Mouse (Mus musculus): ENCODE measurements around the gene Nfatc3. TPM values are rescaled to one million over a fixed set of nuclear protein-coding genes. Genes with fewer than 3 reads are reported as not detected.

Nfatc3 gene
- polyA plus RNA-seq, 1 experiment from 2014 or later: 5.3 TPM

DNA sequence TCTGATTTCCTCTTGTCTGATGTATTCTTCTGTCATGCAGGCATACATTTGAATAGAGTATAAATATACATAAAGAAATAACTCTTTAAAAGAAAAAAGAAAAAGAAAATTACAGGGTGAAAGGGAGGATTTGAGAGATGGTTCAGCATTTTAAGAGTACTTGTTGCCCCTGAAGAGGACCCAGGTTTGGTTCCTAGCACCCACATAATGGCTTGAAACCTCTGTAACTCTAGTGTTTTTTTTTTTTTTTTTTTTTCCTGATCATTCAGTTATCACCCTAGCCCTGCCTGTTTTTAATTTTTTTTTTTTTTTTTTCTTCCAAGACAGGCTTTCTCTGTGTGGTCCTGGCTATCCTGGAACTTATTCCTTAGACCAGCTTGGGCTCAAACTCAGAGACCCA is 13.5 kb downstream of the Nfatc3 start:
- H3K27me3 ChIP-seq (replicated peaks; ENCODE audit: control insufficient read depth, insufficient read depth, low read length): no peaks in the 10 kb centered on the region
- ATAC-seq: no peak
- H3K36me3 ChIP-seq (ENCODE audit: control insufficient read depth, insufficient read depth): no peaks in the 10 kb centered on the region
- H3K27ac ChIP-seq (ENCODE audit: low read length): no peak overlapping the region
- no peak overlapping the region for H3K4me3 ChIP-seq (replicated peaks; ENCODE audit: low read length)
- no peak overlapping the region for H3K4me2 ChIP-seq (ENCODE audit: low read length)
- no peak overlapping the region for H3K9ac ChIP-seq (replicated peaks; ENCODE audit: low read depth, low read length)
- H3K9me3 ChIP-seq (ENCODE audit: control insufficient read depth, low read length): no peaks in the 10 kb centered on the region
- peaks cover 8% of the 10 kb centered on the region; the same call in 1 of the 2 replicates for H3K4me1 ChIP-seq (replicated peaks; ENCODE audit: control insufficient read depth, insufficient read depth, low read length)

DNA sequence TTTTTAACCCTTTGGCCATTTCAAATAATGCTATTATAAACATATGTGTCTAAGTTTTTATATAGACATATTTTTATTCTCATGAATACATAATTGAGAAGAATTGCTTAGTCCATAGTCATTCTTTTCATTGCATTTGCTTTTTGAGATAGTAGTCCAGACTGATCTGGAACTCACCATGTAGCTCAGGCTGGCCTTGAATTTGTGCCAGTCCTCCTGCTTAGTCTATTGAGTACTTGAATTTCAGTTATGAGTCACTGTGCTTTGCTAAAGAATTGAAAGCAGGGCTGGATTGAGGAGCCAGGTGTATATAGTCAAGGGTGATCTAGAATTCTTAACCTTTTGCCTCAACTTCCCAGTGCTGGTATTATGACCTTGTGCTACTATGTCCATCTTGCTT is 15.6 kb downstream of the Nfatc3 start:
- peaks cover 8% of the 10 kb centered on the region; the same call in 1 of the 2 replicates for H3K4me1 ChIP-seq (replicated peaks; ENCODE audit: control insufficient read depth, insufficient read depth, low read length)
- no peak for ATAC-seq
- no peak overlapping the region for H3K27ac ChIP-seq (ENCODE audit: low read length)
- H3K36me3 ChIP-seq (ENCODE audit: control insufficient read depth, insufficient read depth): no peaks in the 10 kb centered on the region
- no peaks in the 10 kb centered on the region for H3K9me3 ChIP-seq (ENCODE audit: control insufficient read depth, low read length)
- no peak overlapping the region for H3K4me3 ChIP-seq (replicated peaks; ENCODE audit: low read length)
- no peak overlapping the region for H3K4me2 ChIP-seq (ENCODE audit: low read length)
- H3K27me3 ChIP-seq (replicated peaks; ENCODE audit: control insufficient read depth, insufficient read depth, low read length): no peaks in the 10 kb centered on the region
- no peak overlapping the region for H3K9ac ChIP-seq (replicated peaks; ENCODE audit: low read depth, low read length)

DNA sequence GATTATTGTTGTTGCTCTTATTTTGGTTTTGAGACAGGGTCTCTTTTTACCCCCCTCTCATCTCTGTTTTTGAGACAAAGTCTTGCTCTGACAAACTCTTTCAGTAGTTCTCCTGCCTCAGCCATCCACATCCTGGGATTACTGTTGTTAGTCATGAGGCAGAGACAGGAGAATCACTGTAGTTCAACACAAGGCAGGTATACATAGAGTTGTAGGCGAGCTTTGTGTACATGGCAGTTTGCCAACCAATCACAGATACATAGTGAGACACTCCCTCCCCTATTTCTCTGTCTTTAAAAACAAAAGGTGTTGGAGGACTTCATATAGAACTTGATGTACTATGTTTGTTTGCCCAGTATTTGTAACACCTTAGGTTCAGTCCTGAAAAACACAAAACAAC is 16.0 kb downstream of the Nfatc3 start:
- Histone ChIP-seq H3K27ac (ENCODE audit: low read length) (no peak overlapping the region), H3K36me3 (ENCODE audit: control insufficient read depth, insufficient read depth) (no peaks in the 10 kb centered on the region), H3K27me3 (replicated peaks; ENCODE audit: control insufficient read depth, insufficient read depth, low read length) (no peaks in the 10 kb centered on the region), H3K9ac (replicated peaks; ENCODE audit: low read depth, low read length) (no peak overlapping the region), H3K4me1 (replicated peaks; ENCODE audit: control insufficient read depth, insufficient read depth, low read length) (peaks cover 6% of the 10 kb centered on the region; the same call in 1 of the 2 replicates), H3K4me2 (ENCODE audit: low read length) (no peak overlapping the region), H3K4me3 (replicated peaks; ENCODE audit: low read length) (no peak overlapping the region), H3K9me3 (ENCODE audit: control insufficient read depth, low read length) (no peaks in the 10 kb centered on the region)
- ATAC-seq: no peak
- 59% methylated on average over 1 of the region's 1 CpGs for WGBS

DNA sequence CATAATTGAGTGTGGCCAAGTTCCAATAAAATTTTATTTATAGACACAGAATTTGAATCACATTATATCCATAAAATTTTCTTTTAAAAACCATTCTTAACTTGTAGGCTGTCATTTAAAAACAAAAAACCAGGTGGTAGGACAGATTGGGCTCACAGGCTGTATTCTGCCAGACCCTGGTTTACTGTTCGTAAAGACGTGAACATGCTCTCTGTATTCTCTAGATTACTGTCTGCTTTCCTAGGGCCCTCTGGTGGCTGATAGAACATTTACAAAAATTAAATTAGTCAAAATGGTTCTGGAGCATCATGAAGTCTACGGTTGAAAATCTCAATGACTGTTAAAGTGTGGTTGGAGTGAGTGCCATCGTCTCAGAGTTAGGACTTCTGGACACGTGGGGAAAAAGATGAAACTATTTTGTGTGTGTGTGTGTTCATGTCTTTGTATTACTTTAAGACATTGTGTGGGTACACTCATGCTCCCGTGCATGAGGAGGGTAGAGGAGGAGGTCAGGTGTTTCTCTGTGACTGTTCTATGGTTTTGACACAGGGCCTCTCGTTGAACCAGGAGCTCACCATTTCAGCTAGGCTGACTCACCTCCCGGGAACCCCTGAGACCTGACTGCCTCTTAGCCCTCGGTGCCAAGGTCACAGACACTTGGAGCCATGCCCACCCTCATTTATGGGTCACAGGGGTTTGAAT is 16.7 kb downstream of the Nfatc3 start:
- peak; percentile 82 for ATAC-seq
- Histone ChIP-seq H3K4me3 (replicated peaks; ENCODE audit: low read length) (no peak overlapping the region), H3K27ac (ENCODE audit: low read length) (peak overlapping the region; percentile 41; the same call in 1 of the 2 replicates), H3K4me2 (ENCODE audit: low read length) (no peak overlapping the region), H3K9ac (replicated peaks; ENCODE audit: low read depth, low read length) (no peak overlapping the region), H3K4me1 (replicated peaks; ENCODE audit: control insufficient read depth, insufficient read depth, low read length) (peaks cover 6% of the 10 kb centered on the region; the same call in 1 of the 2 replicates), H3K27me3 (replicated peaks; ENCODE audit: control insufficient read depth, insufficient read depth, low read length) (no peaks in the 10 kb centered on the region), H3K36me3 (ENCODE audit: control insufficient read depth, insufficient read depth) (no peaks in the 10 kb centered on the region), H3K9me3 (ENCODE audit: control insufficient read depth, low read length) (no peaks in the 10 kb centered on the region)
- WGBS: 74% methylated on average over 9 of the region's 9 CpGs

DNA sequence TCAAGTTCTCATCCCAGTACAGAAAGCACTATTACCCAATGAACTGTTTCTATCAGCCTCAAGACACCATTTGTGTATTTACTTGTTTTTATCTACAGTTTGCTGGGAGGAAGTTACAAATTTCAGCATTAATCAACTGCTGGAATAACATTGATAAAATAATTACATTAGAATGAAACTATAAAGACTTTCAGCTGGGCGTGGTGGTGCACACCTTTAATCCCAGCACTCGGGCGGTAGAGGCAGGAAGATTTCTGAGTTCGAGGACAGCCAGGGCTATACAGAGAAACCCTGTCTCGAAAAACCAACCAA is 17.2 kb downstream of the Nfatc3 start:
- H3K27me3 ChIP-seq (replicated peaks; ENCODE audit: control insufficient read depth, insufficient read depth, low read length): no peaks in the 10 kb centered on the region
- no peak overlapping the region for H3K4me2 ChIP-seq (ENCODE audit: low read length)
- peaks cover 6% of the 10 kb centered on the region; the same call in 1 of the 2 replicates for H3K4me1 ChIP-seq (replicated peaks; ENCODE audit: control insufficient read depth, insufficient read depth, low read length)
- ATAC-seq: no peak
- no peaks in the 10 kb centered on the region for H3K36me3 ChIP-seq (ENCODE audit: control insufficient read depth, insufficient read depth)
- no peak overlapping the region for H3K27ac ChIP-seq (ENCODE audit: low read length)
- H3K4me3 ChIP-seq (replicated peaks; ENCODE audit: low read length): no peak overlapping the region
- no peaks in the 10 kb centered on the region for H3K9me3 ChIP-seq (ENCODE audit: control insufficient read depth, low read length)
- WGBS: 96% methylated on average over 5 of the region's 5 CpGs
- H3K9ac ChIP-seq (replicated peaks; ENCODE audit: low read depth, low read length): no peak overlapping the region

DNA sequence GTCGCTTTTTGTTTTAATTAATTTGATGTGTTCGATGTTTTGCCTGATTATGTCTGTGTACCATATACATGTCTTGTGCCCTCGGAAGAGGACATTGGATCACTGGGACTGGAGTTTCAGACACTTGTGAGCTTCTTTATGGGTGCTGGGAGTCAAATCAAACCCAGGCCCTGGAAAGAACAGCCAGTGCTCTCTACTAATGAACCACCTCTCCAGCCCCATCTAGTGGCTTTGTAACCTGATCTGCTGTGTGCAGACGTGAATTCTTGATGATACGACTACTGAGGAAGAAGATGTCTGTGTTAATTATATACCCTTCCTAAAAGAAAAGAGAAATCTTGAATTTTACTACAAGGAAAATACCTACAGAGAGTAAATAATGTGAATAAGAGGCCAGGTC is 18.0 kb downstream of the Nfatc3 start:
- Histone ChIP-seq H3K27me3 (replicated peaks; ENCODE audit: control insufficient read depth, insufficient read depth, low read length) (no peaks in the 10 kb centered on the region), H3K4me1 (replicated peaks; ENCODE audit: control insufficient read depth, insufficient read depth, low read length) (peaks cover 6% of the 10 kb centered on the region; the same call in 1 of the 2 replicates), H3K4me2 (ENCODE audit: low read length) (no peak overlapping the region), H3K9me3 (ENCODE audit: control insufficient read depth, low read length) (no peaks in the 10 kb centered on the region), H3K9ac (replicated peaks; ENCODE audit: low read depth, low read length) (no peak overlapping the region), H3K27ac (ENCODE audit: low read length) (no peak overlapping the region), H3K36me3 (ENCODE audit: control insufficient read depth, insufficient read depth) (no peaks in the 10 kb centered on the region), H3K4me3 (replicated peaks; ENCODE audit: low read length) (no peak overlapping the region)
- ATAC-seq: no peak
- 82% methylated on average over 5 of the region's 5 CpGs for WGBS

DNA sequence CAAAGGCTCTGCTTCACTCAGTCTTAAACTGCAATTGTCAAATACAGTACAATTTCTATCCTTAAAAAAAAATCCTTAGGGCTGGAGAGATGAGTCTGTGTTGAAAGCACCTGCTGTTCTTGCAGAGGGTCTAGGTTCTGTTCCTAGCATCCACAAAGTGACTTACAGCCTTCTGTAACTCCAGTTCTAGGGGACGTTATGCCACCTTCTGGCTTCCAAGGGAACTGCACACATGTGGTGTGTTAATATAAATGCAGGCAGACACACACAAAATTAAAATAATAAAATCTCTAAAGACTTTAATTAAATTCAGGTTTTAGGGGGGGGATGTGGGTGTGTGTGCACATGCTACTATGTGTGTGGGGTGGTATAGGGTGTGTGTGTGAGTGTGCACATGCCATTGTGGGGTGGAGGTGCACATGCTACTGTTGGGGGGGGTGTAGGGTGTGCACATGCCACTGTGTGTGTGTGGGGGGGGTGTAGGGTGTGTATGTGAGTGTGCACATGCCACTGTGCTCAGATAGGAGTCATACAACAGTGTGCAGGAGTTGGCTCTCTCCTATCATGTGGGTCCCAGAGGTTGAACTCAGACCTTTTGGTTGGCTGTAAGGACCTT is 18.9 kb downstream of the Nfatc3 start:
- no peaks in the 10 kb centered on the region for H3K36me3 ChIP-seq (ENCODE audit: control insufficient read depth, insufficient read depth)
- H3K4me2 ChIP-seq (ENCODE audit: low read length): no peak overlapping the region
- 94% methylated on average over 1 of the region's 1 CpGs for WGBS
- no peak overlapping the region for H3K4me3 ChIP-seq (replicated peaks; ENCODE audit: low read length)
- no peaks in the 10 kb centered on the region for H3K9me3 ChIP-seq (ENCODE audit: control insufficient read depth, low read length)
- no peak overlapping the region for H3K27ac ChIP-seq (ENCODE audit: low read length)
- H3K9ac ChIP-seq (replicated peaks; ENCODE audit: low read depth, low read length): no peak overlapping the region
- H3K4me1 ChIP-seq (replicated peaks; ENCODE audit: control insufficient read depth, insufficient read depth, low read length): peaks cover 6% of the 10 kb centered on the region; the same call in 1 of the 2 replicates
- no peak for ATAC-seq
- no peaks in the 10 kb centered on the region for H3K27me3 ChIP-seq (replicated peaks; ENCODE audit: control insufficient read depth, insufficient read depth, low read length)

DNA sequence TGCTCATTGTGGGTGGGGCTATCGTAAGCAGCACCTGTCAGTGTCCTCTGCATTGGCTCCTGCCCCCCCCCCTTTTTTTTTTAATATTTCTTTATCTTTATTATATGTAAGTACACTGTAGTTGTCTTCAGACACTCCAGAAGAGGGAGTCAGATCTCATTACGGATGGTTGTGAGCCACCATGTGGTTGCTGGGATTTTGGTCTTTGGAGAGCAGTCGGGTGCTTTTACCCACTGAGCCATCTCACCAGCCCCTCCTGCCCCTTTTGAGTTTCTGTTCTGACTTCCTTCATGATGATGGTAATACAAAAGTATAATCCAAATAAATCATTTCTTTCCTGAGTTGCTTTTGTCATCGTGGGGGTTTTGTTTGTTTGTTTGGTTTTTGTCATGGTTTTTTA is 43.7 kb downstream of the Nfatc3 start:
- Histone ChIP-seq H3K27me3 (replicated peaks; ENCODE audit: control insufficient read depth, insufficient read depth, low read length) (no peaks in the 10 kb centered on the region), H3K9ac (replicated peaks; ENCODE audit: low read depth, low read length) (no peak overlapping the region), H3K4me1 (replicated peaks; ENCODE audit: control insufficient read depth, insufficient read depth, low read length) (no peaks in the 10 kb centered on the region), H3K36me3 (ENCODE audit: control insufficient read depth, insufficient read depth) (no peaks in the 10 kb centered on the region), H3K27ac (ENCODE audit: low read length) (no peak overlapping the region), H3K4me2 (ENCODE audit: low read length) (no peak overlapping the region), H3K9me3 (ENCODE audit: control insufficient read depth, low read length) (no peaks in the 10 kb centered on the region), H3K4me3 (replicated peaks; ENCODE audit: low read length) (no peak overlapping the region)
- WGBS: 91% methylated on average over 4 of the region's 4 CpGs
- no peak for ATAC-seq

DNA sequence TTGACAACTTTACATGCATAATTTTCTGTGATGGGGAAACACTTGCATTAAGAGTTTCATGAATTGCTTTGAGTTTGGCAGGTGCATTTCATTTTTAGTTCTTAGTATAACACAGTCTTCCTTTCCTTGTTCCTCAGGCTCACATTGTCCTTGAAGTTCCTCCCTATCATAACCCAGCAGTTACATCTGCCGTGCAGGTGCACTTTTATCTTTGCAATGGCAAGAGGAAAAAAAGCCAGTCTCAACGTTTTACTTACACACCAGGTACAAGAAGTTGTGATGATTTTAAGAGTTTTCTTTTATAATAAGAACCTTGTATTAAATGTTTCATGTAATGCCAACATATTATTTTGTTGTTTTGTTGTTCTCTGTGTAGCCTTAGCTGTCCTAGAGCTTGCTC is 45.2 kb downstream of the Nfatc3 start:
- no peak overlapping the region for H3K4me3 ChIP-seq (replicated peaks; ENCODE audit: low read length)
- whole genome bisulfite sequencing: 93% methylated on average over 2 of the region's 2 CpGs
- ATAC-seq: no peak

More for the DNA sequence above, 45.2 kb downstream of the Nfatc3 start:
- H3K9me3 ChIP-seq (ENCODE audit: control insufficient read depth, low read length): no peaks in the 10 kb centered on the region
- no peak overlapping the region for H3K9ac ChIP-seq (replicated peaks; ENCODE audit: low read depth, low read length)
- no peaks in the 10 kb centered on the region for H3K27me3 ChIP-seq (replicated peaks; ENCODE audit: control insufficient read depth, insufficient read depth, low read length)
- no peaks in the 10 kb centered on the region for H3K4me1 ChIP-seq (replicated peaks; ENCODE audit: control insufficient read depth, insufficient read depth, low read length)
- peaks cover 5% of the 10 kb centered on the region for H3K36me3 ChIP-seq (ENCODE audit: control insufficient read depth, insufficient read depth)
- H3K27ac ChIP-seq (ENCODE audit: low read length): no peak overlapping the region
- no peak overlapping the region for H3K4me2 ChIP-seq (ENCODE audit: low read length)

All from forebrain, embryonic 16.5 days (tissue).